In the genomic region with DNA sequence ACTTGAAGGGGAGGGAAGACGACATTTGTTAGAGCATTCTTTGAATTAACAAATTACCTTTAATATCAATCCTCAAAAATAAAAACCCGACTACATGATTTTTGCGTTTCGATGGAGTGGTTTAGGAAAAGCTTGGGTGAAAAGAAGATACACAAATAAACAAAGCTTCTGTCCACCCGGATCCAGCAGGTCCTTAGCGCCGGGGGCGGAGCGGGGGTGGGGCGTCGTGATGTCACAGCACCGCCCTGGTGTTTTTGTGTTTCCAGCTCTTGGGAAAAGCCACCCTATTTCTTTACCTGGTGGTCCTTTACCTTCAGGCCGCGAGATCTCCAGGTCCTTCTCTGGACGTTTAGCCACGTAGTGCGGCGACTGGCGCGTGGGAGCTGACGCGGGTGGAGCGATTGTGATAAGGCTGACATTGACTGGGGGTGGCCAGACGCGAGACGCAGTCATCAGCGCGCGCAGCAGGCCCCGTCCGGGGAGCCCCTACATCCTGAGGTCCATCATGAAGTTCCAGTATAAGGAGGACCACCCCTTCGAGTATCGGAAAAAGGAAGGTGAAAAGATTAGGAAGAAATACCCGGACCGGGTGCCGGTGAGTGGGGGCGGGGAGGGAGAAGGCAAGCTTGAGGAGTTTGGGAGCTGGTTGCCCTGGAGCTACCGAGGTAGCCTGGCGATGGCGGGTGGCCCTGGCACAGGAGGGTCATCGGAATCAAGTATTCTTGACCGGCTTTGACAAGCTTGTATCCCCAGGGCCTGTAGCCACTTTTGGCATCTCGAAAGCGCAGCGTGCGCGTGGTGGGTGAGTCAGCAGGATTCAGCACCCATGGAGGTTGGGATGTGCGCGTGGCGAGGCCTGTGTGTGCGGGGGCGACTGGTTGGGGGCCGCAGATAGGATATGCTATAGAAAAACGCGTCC, we compare ENCODE assay signal across 8 mouse cellular contexts. TPM values are rescaled to one million over a fixed set of nuclear protein-coding genes. Genes with fewer than 3 reads are reported as not detected.
DNase-seq lines count a peak whose midpoint lies in the region; ATAC-seq lines count a peak whose summit lies in the region.

A gene (plus strand): TSS at position 219 of the 919 bp plus-strand sequence.

- peak within 1 kb of the TSS; percentile 55 for H3K9ac ChIP-seq in lung, embryonic 15.5 days

- H3K4me1 ChIP-seq in hindbrain, embryonic 10.5 days (replicated peaks): peaks cover 23% of the 10 kb centered on the region
- H3K4me1 ChIP-seq in lung, embryonic 15.5 days: peaks cover 20% of the 10 kb centered on the region

- no peaks in the 10 kb centered on the region for H3K27me3 ChIP-seq in hindbrain, embryonic 10.5 days (ENCODE audit: insufficient read depth, poor library complexity, severe bottlenecking)
- H3K27me3 ChIP-seq in lung, embryonic 15.5 days: no peaks in the 10 kb centered on the region

- peak within 1 kb of the TSS; percentile 92 for H3K4me2 ChIP-seq in lung, embryonic 15.5 days

- H3K4me3 ChIP-seq in hindbrain, embryonic 10.5 days: peak within 1 kb of the TSS; percentile 83
- H3K4me3 ChIP-seq in lung, embryonic 15.5 days: peak within 1 kb of the TSS; percentile 86

- peak within 1 kb of the TSS; percentile 90 for H3K27ac ChIP-seq in hindbrain, embryonic 10.5 days
- H3K27ac ChIP-seq in lung, embryonic 15.5 days: peak within 1 kb of the TSS; percentile 35; the same call in 1 of the 2 replicates

- DNase-seq in NIH3T3 (ENCODE audit: low read depth): peak; percentile 93
- peak; percentile 85 for DNase-seq in cerebellum, adult 9-11 months
- peak; percentile 65 to 90 for DNase-seq in frontal cortex, adult 2 months (ENCODE audit: extremely low spot score in 1 of 2, low spot score in 1 of 2)
- peak; percentile 77 for DNase-seq in hindbrain, embryonic 10.5 days (ENCODE audit: low spot score)
- DNase-seq in layer of hippocampus, adult 9-10 months (ENCODE audit: low spot score): peak; percentile 63
- peak; percentile 67 for DNase-seq in ovary, adult 18-20 months (ENCODE audit: low spot score)
- DNase-seq in thymus, postnatal 0 days (ENCODE audit: low spot score): peak; percentile 49

- H3K9me3 ChIP-seq in hindbrain, embryonic 10.5 days: no peaks in the 10 kb centered on the region
- no peaks in the 10 kb centered on the region for H3K9me3 ChIP-seq in lung, embryonic 15.5 days

- peaks cover 10% of the 10 kb centered on the region for H3K36me3 ChIP-seq in hindbrain, embryonic 10.5 days
- peaks cover 2% of the 10 kb centered on the region; the same call in 1 of the 2 replicates for H3K36me3 ChIP-seq in lung, embryonic 15.5 days

- under 1% methylated on average over 55 of the region's 55 CpGs for WGBS in hindbrain, embryonic 10.5 days
- under 1% methylated on average over 55 of the region's 55 CpGs for WGBS in lung, embryonic 15.5 days

- ATAC-seq in lung, embryonic 15.5 days (ENCODE audit: borderline replicate concordance, extremely low read depth, low FRiP score, low TSS enrichment): peak; percentile 87

RNA-seq across cellular contexts. Expression of the gene that starts here (rescaled TPM):
- 510 and 530 TPM in 2 replicates for polyA plus RNA-seq in frontal cortex, adult 2 months (2012; rRNA removed)
- 49.1 and 68.0 TPM in 2 replicates for polyA plus RNA-seq in hindbrain, embryonic 10.5 days (2016; fragmentation: Nextera tagmentation; extraction: Ambion mirVana)
- 47.0 and 48.2 TPM in 2 replicates for polyA plus RNA-seq in lung, embryonic 15.5 days (2015; fragmentation: Nextera tagmentation; extraction: Ambion mirVana)
- polyA plus RNA-seq in thymus, postnatal 0 days (2015; fragmentation: Nextera tagmentation; extraction: Ambion mirVana): 32.0 and 34.1 TPM in 2 replicates

Comparison
In these comparisons a context has a peak if more than half of its experiments do, and no peak if none do; other contexts are left out.
1. Peak in every context shown above with its lines: DNase-seq, ATAC-seq, H3K4me3 ChIP-seq and H3K27ac ChIP-seq.